18 mouse cellular contexts compared by ENCODE assay signal in the genomic region with DNA sequence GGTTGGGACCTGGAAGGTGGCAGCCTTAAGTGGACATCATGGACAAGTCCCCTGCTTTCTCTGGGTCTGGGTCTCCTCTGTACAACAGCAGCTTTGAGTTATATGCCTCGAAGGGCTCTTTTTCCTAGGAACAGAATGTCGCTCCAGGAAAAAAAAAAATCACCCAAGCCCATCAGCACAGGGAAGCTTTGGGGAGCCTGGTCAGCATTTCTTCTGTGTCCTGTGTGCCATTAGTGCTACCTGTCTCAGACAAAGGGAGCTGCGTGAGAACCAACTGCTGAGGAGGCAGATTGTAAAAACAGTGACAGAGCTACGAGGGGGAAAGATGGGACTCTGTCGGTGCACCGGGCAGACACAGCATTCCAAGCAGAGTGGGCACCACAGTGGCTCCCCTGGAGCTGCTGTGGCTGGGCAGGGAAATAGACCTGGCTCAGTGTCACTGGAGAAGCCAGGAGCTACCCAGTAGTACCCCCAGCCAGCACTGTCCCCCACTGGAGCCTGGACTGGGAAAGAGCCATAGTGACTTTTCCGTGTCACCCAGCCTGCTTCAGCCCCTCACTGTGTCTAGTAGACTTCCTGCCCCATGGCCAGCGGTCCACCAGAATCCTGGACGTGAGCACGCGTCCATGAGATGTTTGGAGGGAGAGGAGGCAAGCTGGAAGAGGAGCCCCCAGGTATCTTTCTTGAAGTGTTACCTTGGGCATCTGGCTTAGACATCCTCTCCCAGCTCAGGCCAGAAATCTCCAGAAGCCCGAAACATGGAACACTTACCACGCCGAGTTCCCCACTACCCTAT. TPM values are rescaled to one million over a fixed set of nuclear protein-coding genes. Genes with fewer than 3 reads are reported as not detected.
DNase-seq lines count a peak whose midpoint lies in the region; ATAC-seq and TF ChIP-seq lines count a peak whose summit lies in the region.
"Had no signal": no experiment of that assay in that cellular context is flagged by ENCODE, and none has a peak within 500 bp of the region (broad histone marks: within the 10 kb centered on the region; RNA-seq: fewer than 3 reads in every experiment).

No protein-coding gene starts in this region.

- TF ChIP-seq CTCF in olfactory bulb, adult 2 months (IDR thresholded peaks at IDR 0.05; ENCODE audit: insufficient read depth, low read depth, low read length): no peak

- no peak for ATAC-seq in heart, embryonic 15.5 days (replicated peaks; ENCODE audit: insufficient number of reproducible peaks, insufficient read depth, low FRiP score, low read depth)
- no peak for ATAC-seq in midbrain, embryonic 11.5 days (ENCODE audit: low FRiP score)
- no peak for ATAC-seq in cerebellum, adult (ENCODE audit: insufficient number of reproducible peaks, low FRiP score, low TSS enrichment)
- ATAC-seq: intestine, embryonic 16.5 days had no signal

- no peak for DNase-seq in heart, adult 9 months (ENCODE audit: low spot score in 2 of 2)
- peak; percentile 27 for DNase-seq in hindbrain, embryonic 10.5 days (ENCODE audit: low spot score)
- peak; percentile 90 for DNase-seq in midbrain, embryonic 11.5 days (ENCODE audit: low spot score, missing footprints)
- no peak for DNase-seq in gastrocnemius, postnatal 14 days
- no peak for DNase-seq in lung, adult 18-20 months
- DNase-seq: kidney, postnatal 14 days; lung, adult 2 months; thymus, postnatal 36 days had no signal

- 40% methylated on average over 14 of the region's 14 CpGs for WGBS in heart, embryonic 15.5 days
- WGBS in hindbrain, embryonic 10.5 days: 34% methylated on average over 14 of the region's 14 CpGs
- WGBS in midbrain, embryonic 11.5 days: 28% methylated on average over 14 of the region's 14 CpGs
- 46% methylated on average over 14 of the region's 14 CpGs for WGBS in olfactory bulb, adult 2 months

- H3K27me3 ChIP-seq in heart, embryonic 15.5 days: peaks cover 71% of the 10 kb centered on the region
- H3K27me3 ChIP-seq in hindbrain, embryonic 10.5 days (ENCODE audit: insufficient read depth, poor library complexity, severe bottlenecking): peaks cover 84% of the 10 kb centered on the region
- H3K27me3 ChIP-seq in midbrain, embryonic 11.5 days (ENCODE audit: control insufficient read depth, insufficient read depth, low read length): peaks cover 48% of the 10 kb centered on the region

- peaks cover 40% of the 10 kb centered on the region for H3K4me1 ChIP-seq in heart, embryonic 15.5 days (replicated peaks)
- peaks cover 81% of the 10 kb centered on the region for H3K4me1 ChIP-seq in hindbrain, embryonic 10.5 days (replicated peaks)
- H3K4me1 ChIP-seq in midbrain, embryonic 11.5 days (ENCODE audit: control insufficient read depth, insufficient read depth, low read length): peaks cover 39% of the 10 kb centered on the region
- peaks cover 26% of the 10 kb centered on the region for H3K4me1 ChIP-seq in olfactory bulb, adult 2 months (ENCODE audit: control insufficient read depth, insufficient read depth, low read length)

- H3K36me3 ChIP-seq in heart, embryonic 15.5 days: no peaks in the 10 kb centered on the region
- H3K36me3 ChIP-seq in hindbrain, embryonic 10.5 days: peaks cover 8% of the 10 kb centered on the region
- H3K36me3 ChIP-seq in midbrain, embryonic 11.5 days (ENCODE audit: control insufficient read depth, insufficient read depth, low read length): no peaks in the 10 kb centered on the region
- H3K36me3 ChIP-seq: embryonic facial prominence, embryonic 15.5 days; limb, embryonic 13.5 days had no signal

- 0 out of 2 replicates have a peak overlapping the region, but pooled peaks have one; percentile 14 for H3K4me2 ChIP-seq in heart, embryonic 15.5 days
- H3K4me2 ChIP-seq in midbrain, embryonic 11.5 days: peak overlapping the region; percentile 56
- H3K4me2 ChIP-seq: embryonic facial prominence, embryonic 15.5 days; limb, embryonic 13.5 days had no signal

- intact Hi-C loops in gastrocnemius, postnatal 14 days (cut with DNase I; ENCODE audit: low total_unique reads): no loop called here

- no peaks in the 10 kb centered on the region for H3K9me3 ChIP-seq in heart, embryonic 15.5 days (replicated peaks)
- no peaks in the 10 kb centered on the region for H3K9me3 ChIP-seq in hindbrain, embryonic 10.5 days
- no peaks in the 10 kb centered on the region for H3K9me3 ChIP-seq in midbrain, embryonic 11.5 days (ENCODE audit: control insufficient read depth, low read length)
- H3K9me3 ChIP-seq: embryonic facial prominence, embryonic 15.5 days; limb, embryonic 13.5 days had no signal

- H3K27ac ChIP-seq in heart, embryonic 15.5 days: no peak overlapping the region
- peak overlapping the region; percentile 86 for H3K27ac ChIP-seq in hindbrain, embryonic 10.5 days
- peak overlapping the region; percentile 76 for H3K27ac ChIP-seq in midbrain, embryonic 11.5 days (ENCODE audit: low read depth, low read length)
- peak overlapping the region; percentile 21; the same call in 1 of the 2 replicates for H3K27ac ChIP-seq in olfactory bulb, adult 2 months (ENCODE audit: insufficient read depth, low read depth, low read length)
- H3K27ac ChIP-seq: embryonic facial prominence, embryonic 15.5 days; limb, embryonic 13.5 days had no signal

- no peak overlapping the region for H3K4me3 ChIP-seq in heart, embryonic 15.5 days
- peak overlapping the region; percentile 60 for H3K4me3 ChIP-seq in hindbrain, embryonic 10.5 days
- peak overlapping the region; percentile 53 for H3K4me3 ChIP-seq in midbrain, embryonic 11.5 days (ENCODE audit: low read depth, low read length)
- peak overlapping the region; percentile 34 for H3K4me3 ChIP-seq in olfactory bulb, adult 2 months (ENCODE audit: insufficient read depth, low read depth, low read length)
- H3K4me3 ChIP-seq: embryonic facial prominence, embryonic 15.5 days had no signal

- H3K9ac ChIP-seq in heart, embryonic 15.5 days: no peak overlapping the region
- H3K9ac ChIP-seq in midbrain, embryonic 11.5 days (ENCODE audit: low read length): peak overlapping the region; percentile 56
- H3K9ac ChIP-seq: embryonic facial prominence, embryonic 15.5 days; limb, embryonic 13.5 days had no signal

- TF ChIP-seq POLR2A in olfactory bulb, adult 2 months (IDR thresholded peaks at IDR 0.05; ENCODE audit: insufficient read depth, low read depth, low read length): no peak

RNA-seq across cellular contexts. Expression of gene Igfbpl1, which starts 1.8 kb away (rescaled TPM):
- 2.0 and 2.6 TPM in 2 replicates for polyA plus RNA-seq in heart, embryonic 15.5 days (2015; fragmentation: Nextera tagmentation; extraction: Ambion mirVana)
- polyA plus RNA-seq in hindbrain, embryonic 10.5 days (2016; fragmentation: Nextera tagmentation; extraction: Ambion mirVana): 13.7 and 56.4 TPM in 2 replicates
- 55.9 and 57.5 TPM in 2 replicates for polyA plus RNA-seq in midbrain, embryonic 11.5 days (2014; fragmentation: Nextera tagmentation; extraction: Ambion mirVana)
- polyA plus RNA-seq in olfactory bulb, adult 2 months (2012; ENCODE audit: insufficient read depth, insufficient read length, low replicate concordance, missing spikeins): not detected in 2 replicates
- not detected for total RNA-seq in gastrocnemius, postnatal 14 days (2021)
- total RNA-seq: megakaryocyte, adult 5-6 weeks; MEL; neutrophil, adult 5-6 weeks had no signal

RNA-seq across cellular contexts. Expression of gene Stra6l, which starts 23.5 kb away (rescaled TPM):
- 0.09 and 0.34 TPM in 2 replicates for polyA plus RNA-seq in heart, embryonic 15.5 days (2015; fragmentation: Nextera tagmentation; extraction: Ambion mirVana)
- 0.29 and 0.54 TPM in 2 replicates for polyA plus RNA-seq in hindbrain, embryonic 10.5 days (2016; fragmentation: Nextera tagmentation; extraction: Ambion mirVana)
- polyA plus RNA-seq in midbrain, embryonic 11.5 days (2014; fragmentation: Nextera tagmentation; extraction: Ambion mirVana): 0.11 and 0.59 TPM in 2 replicates
- not detected in 2 replicates for polyA plus RNA-seq in olfactory bulb, adult 2 months (2012; ENCODE audit: insufficient read depth, insufficient read length, low replicate concordance, missing spikeins)
- not detected for total RNA-seq in gastrocnemius, postnatal 14 days (2021)
- total RNA-seq: layer of hippocampus, postnatal 10 days; MEL; neutrophil, adult 5-6 weeks had no signal

RNA-seq across cellular contexts. Expression of gene Aldh1b1, which starts 26.1 kb away (rescaled TPM):
- polyA plus RNA-seq in heart, embryonic 15.5 days (2015; fragmentation: Nextera tagmentation; extraction: Ambion mirVana): 149 and 153 TPM in 2 replicates
- 7.3 and 7.4 TPM in 2 replicates for polyA plus RNA-seq in hindbrain, embryonic 10.5 days (2016; fragmentation: Nextera tagmentation; extraction: Ambion mirVana)
- polyA plus RNA-seq in midbrain, embryonic 11.5 days (2014; fragmentation: Nextera tagmentation; extraction: Ambion mirVana): 3.1 TPM in 2 replicates
- not detected in 2 replicates for polyA plus RNA-seq in olfactory bulb, adult 2 months (2012; ENCODE audit: insufficient read depth, insufficient read length, low replicate concordance, missing spikeins)
- total RNA-seq in gastrocnemius, postnatal 14 days (2021): 1 to 10 TPM in 1 of 2 experiments, under 1 TPM in 1; 1.00 to 1.5 TPM

Comparison
In these comparisons a context has a peak if more than half of its experiments do, and no peak if none do; other contexts are left out.
1. DNase-seq: peak in hindbrain, embryonic 10.5 days (single experiment) and midbrain, embryonic 11.5 days (single experiment); none in heart, adult 9 months (0 of 2), gastrocnemius, postnatal 14 days (single experiment) and lung, adult 18-20 months (0 of 2).
2. RNA of gene Aldh1b1, which starts 26.1 kb away (polyA plus RNA-seq): 149 to 153 TPM in heart, embryonic 15.5 days; 7.3 to 7.4 TPM in hindbrain, embryonic 10.5 days, 3.1 TPM in midbrain, embryonic 11.5 days and not detected in olfactory bulb, adult 2 months; every median in the first group is over 10 times any median in the second.